Mouse (Mus musculus) urinary bladder, adult 2 months (tissue): ENCODE measurements around the gene Zfp39. TPM values are rescaled to one million over a fixed set of nuclear protein-coding genes. Genes with fewer than 3 reads are reported as not detected.
A peak's percentile ranks its signal among the peaks of the same experiment; 100 is the strongest.

Experiments used
- DNase-seq: peaks from one replicate; pipeline ENCODE4 v3.0.0; 2022; ENCODE audit warnings: low spot score
- polyA plus RNA-seq: library from polyadenylated mRNA; depleted of rRNA; stranded (reverse); fragments of >200 nt; gene quantifications from 2 replicates; pipeline ENCODE4 v1.2.3, GENCODE M21; 2012; rRNA removed

The Zfp39 gene
- 3.0 and 5.1 TPM in 2 replicates for polyA plus RNA-seq

DNA sequence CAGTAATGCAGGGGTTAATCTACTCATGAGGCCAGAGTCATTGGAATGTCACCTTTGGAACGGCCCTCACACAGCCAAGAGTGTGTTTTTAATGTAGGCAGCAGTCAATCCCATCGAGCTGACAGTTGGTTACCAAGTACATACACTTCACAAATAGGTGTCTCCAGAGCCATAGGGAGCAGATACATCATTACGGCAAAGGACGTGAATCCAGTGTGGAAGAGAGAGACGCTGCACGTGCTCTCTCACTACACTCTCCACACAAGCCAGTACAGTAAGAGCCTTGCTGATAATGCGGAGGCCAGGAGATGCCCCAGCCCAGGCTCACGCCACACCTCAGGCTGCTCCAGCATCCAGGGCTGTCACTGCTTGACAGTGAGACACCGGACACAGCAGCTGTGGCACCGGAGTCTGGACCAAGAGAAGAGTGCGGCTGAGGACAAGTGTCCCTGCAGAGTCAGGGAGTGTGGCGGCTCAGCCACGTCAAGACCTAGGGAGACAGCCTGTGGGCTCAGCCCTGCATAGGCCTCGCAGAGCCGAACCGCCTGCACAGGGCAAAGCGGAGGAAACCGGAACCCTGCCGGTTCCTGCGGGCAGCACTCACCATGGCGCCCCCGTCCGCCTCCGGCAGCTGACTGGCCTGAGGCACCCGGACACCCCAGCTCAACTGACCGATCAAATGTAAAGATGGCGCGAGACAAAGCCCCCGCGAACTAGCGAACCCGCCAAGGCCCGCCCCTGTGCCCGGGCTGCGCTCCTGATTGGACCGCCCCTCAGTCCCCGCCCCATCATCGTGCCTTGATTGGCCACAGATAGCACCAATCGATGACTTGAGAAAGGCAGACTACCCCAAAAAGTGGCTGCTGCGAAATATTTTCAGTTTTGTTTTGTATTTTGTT is at the start of gene Zfp39:
Zfp39 (minus strand) TSS at position 715 of the 899 bp plus-strand sequence.
- peak; percentile 89 for DNase-seq

DNA sequence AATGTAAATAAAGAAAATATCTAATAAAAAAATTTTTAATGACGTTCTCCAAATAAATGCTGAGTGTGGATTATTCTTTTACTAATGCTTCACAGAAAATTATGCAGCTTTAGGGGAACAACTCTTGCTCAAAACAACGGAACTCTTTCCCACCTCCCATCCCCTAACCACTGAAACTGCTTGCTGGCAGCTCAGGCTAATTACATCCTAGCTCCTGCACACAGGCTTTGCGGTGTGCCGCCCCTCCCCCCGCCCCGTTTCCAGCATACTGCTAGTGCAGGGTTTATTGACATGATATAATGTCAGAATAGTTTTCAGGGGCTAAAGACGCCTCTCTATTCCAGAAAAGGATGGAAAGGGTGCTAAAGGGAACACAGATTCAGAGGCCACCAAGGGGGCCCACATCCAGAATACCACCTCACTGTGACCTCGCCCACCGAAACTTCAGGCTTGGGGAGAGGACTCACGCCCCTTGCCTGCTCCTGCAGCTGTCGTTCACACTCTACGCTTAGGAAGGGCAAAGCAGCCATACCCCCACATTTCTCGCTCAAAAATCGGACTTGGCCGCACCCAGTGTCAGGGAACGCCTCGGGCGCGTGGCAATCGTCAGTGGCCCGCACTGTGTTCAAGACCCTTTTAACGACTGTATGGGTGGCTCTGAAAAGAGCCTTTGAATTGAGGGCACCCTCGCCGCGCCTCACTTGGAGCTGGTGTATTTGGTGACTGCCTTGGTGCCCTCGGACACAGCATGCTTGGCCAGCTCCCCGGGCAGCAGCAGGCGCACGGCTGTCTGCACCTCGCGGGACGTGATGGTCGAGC is 49.5 kb upstream of the Zfp39 start:
- no peak for DNase-seq

DNA sequence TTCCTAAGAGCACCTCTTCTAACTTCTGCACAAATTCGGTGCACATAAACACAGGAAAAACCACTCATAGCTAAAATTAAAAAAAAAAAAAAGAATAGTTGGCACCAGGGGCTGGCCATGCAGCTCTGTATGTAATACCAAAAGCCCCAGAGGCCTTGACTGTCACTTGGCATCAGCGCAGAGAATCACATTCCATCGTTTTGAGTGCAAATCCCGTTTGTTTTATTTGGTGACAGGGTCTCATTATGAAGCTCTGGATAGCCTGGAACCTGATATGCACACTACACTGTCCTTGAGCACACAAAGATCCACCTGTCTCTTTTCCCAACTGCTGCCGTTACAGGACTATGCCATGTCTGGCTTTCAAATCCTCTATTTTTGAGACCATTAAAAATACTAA is 47.2 kb upstream of the Zfp39 start:
- no peak for DNase-seq

DNA sequence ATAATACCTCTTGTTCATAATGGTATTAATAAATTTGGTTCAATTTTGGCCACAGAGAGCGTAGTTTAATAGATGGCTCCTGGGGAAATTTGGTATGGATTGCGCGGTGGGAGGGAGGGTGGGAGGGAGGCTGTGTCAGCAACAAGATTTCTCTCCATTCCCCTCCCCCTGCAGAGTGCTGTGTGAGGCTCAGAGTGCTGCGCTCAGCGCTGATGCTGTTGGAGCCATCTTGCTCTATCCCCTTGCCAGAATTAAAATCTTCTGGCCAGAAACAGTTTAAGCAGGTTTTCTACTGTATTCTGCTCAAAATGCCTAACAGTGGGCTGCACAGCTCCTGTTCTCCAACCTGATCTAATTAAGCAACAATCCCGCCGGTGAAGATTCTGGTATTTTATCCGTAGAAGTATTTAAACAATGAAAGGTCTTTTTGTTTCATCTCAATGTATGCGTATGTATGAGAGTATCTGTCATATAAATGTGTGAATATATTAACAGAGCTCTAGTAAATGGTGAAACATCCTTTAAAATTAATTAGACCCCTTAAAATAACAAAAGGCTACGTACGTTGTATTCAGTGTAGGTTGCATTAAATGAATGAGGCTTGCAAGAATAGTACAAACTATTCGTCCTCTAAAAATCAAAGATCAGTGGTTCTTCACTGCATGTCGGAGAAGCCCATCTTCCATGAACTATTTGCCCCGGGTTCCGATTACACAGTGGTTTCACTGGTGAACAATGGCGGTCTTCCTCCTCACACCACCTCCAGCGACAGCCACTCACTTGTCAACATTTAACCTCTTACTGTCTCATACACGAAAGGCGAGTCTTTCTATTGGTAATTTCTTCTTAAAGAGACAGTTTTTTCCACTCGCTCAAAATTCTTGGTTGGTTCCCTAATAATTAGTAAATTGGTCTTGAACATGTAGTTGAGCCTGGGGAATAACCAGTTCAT is 45.7 kb upstream of the Zfp39 start:
- DNase-seq, result no peak

DNA sequence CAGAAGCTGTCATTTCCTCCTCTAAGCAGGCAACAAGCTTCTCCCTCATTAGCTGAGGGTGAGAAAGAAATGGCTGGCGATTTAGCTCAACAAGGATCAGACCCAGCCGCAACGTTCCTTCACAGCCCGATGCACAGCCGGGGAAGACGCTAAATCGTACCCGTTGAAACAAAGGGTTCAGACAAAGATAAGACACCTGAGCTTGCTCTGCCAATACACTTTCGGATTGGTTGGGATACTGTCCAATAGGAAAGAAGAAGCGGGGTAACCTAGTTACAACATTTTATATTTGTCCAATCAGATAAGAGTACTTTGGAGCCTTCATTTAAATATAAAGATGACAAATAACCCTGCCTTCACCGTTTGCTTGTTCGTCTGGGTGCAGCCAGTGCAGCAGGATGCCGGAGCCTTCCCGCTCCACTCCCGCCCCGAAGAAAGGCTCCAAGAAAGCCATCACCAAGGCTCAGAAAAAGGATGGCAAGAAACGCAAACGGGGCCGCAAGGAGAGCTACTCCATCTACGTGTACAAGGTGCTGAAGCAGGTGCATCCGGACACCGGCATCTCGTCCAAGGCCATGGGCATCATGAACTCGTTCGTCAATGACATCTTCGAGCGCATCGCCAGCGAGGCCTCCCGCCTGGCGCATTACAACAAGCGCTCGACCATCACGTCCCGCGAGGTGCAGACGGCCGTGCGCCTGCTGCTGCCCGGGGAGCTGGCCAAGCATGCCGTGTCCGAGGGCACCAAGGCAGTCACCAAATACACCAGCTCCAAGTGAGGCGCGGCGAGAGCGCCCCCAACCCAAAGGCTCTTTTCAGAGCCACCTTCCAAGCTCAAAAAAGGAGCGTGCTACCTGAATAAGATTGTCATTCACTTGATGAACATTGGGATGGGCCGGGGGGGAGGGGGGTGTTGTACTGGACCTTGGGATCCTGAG is 44.8 kb upstream of the Zfp39 start, which contains the start of gene Hist3h2ba:
Hist3h2ba (plus strand) TSS at position 379 of the 938 bp plus-strand sequence.
- no peak for DNase-seq

DNA sequence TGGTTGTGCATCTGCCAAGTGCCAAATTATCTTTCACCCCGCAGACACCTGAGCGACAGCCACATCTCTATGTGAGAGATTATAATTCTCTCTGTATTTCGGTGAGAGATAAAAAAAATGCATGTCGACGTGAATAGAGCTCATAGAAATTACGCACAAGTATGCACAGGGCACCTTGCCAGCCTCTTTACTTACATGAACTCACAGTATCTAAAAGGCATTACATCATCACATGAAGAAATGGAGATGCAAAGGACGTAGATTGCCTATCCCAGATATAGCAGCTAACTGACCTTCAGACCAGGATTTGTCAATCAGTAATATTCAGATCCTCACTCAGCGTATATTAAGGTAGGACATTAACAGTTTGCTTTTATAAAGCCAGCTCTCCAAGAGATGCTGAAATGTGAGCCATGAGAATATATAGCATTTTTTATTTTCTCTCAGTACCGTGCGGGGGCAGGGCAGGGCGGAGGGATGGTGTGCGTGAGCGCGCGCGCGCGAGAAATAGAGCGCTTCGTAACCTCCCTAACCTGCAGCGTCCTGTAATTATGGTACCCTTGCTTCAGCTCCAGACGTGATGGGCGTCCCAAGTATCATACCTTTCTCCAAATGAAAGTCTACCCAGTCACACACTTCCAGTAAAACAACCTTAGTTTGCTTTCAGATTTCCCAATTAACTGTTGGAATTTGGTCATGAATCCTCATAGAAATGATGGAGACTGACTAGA is 43.9 kb upstream of the Zfp39 start:
- no peak for DNase-seq

GRCm38 (mm10) chr11:58947306-58947705 is 43.3 kb upstream of the Zfp39 start:
- DNase-seq, result no peak

- no peak for DNase-seq
These were observed 40.1 kb upstream of the Zfp39 start for GRCm38 (mm10) chr11:58944136-58944535.

GRCm38 (mm10) chr11:58939088-58939439 is 35.0 kb upstream of the Zfp39 start:
- DNase-seq, result no peak

DNA sequence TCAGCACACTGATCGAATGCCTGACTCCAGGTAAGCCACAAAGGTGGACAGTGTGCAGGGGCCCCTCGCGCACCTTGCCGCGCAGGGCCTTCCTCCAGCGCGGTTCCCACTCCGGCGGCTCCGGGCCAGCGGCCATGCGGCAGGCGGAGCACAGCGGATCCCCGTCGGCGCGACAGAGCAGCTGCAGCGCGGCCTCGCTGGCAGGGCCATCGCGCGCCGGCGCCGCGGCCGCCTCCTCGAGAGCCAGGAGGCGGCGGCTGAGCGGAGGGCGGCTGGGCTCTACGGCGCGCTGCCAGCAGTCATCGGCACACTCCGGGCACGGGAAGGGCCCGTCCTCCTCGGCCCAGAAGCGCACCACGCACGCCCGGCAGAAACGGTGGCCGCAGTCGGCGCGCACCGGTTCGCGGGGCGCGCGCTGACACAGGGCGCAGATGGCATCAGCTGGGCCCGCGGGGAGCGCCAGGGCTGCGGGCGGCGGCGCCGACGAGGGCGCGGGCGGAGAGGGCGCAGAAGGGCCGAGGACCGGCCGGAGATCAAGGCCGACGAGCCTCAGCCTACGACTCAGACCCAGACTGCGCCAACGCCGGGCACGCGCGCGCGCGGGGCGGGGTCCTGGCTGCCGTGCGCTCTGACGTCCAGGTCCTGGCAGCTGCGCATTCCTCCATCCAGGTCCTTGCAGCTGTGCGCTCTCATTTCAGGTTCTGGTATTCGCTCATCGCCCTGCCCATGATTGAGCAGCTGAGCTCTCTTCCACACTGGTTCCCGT is 34.5 kb upstream of the Zfp39 start, which contains the start of gene Rnf187:
Rnf187 (minus strand) TSS at position 595 of the 766 bp plus-strand sequence.
- peak; percentile 84 for DNase-seq

- no peak for DNase-seq
These were observed 33.9 kb upstream of the Zfp39 start for GRCm38 (mm10) chr11:58937909-58938308.

DNA sequence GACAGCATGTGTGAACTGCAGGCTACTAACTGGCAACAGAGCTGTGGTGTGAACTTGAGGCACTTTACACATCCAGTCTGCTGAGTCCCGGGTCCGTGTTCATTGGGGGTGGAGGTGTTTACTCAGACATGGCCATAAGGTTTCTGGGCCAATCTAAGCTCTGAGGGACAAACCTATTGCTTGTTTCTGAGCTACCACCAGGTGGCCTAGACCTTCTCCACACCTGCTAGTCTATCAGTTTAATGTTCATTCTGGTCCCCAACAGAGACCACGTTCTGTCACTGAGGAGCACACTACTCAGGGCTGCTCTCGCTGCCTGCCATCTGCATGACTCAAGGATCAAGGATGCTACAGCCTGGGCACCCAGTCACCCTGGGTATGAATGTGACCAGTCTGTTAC is 27.6 kb upstream of the Zfp39 start:
- DNase-seq, result no peak

GRCm38 (mm10) chr11:58930254-58930653 is 26.2 kb upstream of the Zfp39 start:
- no peak for DNase-seq

- DNase-seq, result no peak
These were observed 25.6 kb upstream of the Zfp39 start for GRCm38 (mm10) chr11:58929641-58930040.

DNA sequence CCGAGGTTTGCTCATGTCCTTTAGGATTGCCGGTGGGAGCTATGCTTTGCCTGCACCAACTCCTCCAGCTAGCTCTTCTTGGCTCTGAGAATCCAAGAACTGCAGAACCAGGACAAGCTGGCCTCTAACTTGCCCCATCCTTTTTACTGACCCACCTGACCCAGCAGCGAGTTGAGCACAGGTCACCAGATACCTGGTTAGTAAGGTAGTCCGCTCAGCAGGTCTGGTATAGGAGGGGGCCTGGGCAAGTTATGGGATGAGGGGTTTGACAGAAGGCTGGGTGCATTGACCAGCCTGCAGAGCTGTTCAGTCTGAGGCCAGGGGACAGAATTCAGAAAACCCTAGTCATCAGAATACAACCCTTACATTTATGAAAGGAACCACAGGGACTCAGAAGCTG is 25.0 kb upstream of the Zfp39 start:
- no peak for DNase-seq

DNA sequence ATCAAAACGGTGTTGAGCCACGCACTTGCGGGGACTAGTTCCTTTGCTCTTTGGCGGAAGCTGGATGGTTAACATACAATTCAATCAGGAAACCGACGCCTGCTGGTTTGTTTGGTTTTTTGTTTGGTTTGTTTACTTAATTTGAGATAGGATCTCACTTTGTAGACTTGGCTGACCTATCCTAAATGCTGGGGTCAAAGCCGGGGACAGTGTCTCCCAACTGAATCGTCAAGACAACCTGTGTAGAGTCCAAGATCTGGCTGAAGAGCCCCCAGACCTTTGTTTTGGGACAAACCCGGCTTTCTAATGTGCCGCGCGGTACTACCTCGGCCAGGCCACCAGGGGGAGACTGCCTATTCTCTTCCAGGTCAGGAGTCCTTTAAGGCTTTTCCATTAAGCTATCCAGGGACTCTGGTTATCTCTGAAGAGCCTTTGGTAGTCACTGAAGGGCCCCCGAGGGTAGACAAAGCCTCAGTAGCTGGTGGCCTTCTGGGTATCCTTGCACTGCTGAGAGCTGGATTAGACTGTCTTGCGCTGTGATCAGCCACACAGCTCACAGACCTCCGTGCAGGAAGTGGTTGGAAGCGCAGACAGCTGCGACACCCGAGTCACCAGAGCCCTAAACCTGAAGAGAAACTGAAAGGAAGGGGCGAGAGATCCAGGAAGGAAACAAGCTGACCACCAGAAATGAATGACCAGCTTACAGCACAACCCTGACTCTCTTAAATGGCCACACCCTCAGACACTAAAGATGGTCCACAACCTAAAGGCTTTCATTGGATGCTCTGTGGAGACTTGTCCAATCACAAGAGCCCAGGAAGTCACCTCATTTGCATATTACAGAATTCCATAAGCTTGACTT is 24.0 kb upstream of the Zfp39 start:
- DNase-seq, result no peak

DNA sequence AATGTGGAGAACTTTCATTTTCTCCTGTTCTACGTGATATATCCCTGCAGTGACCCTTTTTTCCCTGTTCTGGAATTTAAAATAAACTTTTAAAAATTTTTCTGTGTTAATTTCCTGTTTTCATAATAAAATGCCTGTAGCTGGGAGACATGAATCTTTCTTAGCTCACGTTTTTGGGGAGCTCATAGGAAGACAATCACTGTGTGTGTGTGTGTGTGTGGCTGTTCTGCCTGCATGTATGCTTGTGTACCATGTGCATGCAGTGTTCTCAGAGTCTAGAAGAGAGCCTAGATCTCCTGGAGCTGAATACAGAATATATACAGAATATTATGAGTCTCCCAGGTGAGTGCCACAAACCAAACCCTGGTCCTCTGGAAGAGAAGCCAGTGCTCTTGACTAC is 23.0 kb upstream of the Zfp39 start:
- DNase-seq, result no peak

- no peak for DNase-seq
These were observed 22.6 kb upstream of the Zfp39 start for GRCm38 (mm10) chr11:58926651-58927050.
